Mouse (Mus musculus) cerebellum, postnatal 4 days (tissue): ENCODE measurements at regions not wholly inside any gene's neighbourhood (a gene's known extent, or its start where the extent isn't known, plus 50 kb on each side); places are given as distances from the start of the nearest gene placed in this dataset.

Source experiments
- DNase-seq, 2 experiments: peaks; one replicate each; pipeline ENCODE4 v3.0.0; 2022; ENCODE audit warnings: low spot score in 2 of 2, mixed read lengths in 1 of 2

DNA sequence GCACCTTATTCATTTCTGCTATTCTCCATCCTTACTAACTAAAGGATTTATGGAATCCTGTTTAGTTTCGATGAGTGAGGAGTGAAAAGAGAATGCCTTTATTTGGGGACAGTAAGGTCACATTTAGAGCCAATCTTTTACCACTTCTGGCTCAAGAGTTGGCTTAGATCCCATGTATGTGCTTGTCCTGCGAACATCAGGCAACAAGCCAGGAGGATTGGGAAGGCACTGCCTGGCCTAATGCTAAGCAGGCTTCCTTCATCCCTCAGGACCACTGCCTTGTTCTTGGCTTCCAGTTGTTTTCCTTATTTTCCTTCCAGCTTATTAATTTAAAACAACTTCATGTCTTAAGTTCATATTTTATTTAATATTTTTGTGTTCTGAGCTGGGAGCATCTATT, 442.9 kb downstream of the Vgll3 start:
- peak in 1 of 2 experiments; percentile 7 for DNase-seq

GRCm38 (mm10) chr16:66268987-66269386, 453.9 kb downstream of the Vgll3 start:
- DNase-seq = no peak

GRCm38 (mm10) chr16:66276635-66277034, 461.6 kb downstream of the Vgll3 start:
- no peak for DNase-seq
